Mouse (Mus musculus): ENCODE measurements at regions not wholly inside any gene's neighbourhood (a gene's known extent, or its start where the extent isn't known, plus 50 kb on each side); places are given as distances from the start of the nearest gene placed in this dataset.

- H3K36me3 ChIP-seq (ENCODE audit: control insufficient read depth, insufficient read depth, low read length): no peaks in the 10 kb centered on the region
- no peak overlapping the region for H3K9ac ChIP-seq (ENCODE audit: low read depth, low read length)
- no peaks in the 10 kb centered on the region for H3K4me1 ChIP-seq (replicated peaks; ENCODE audit: control insufficient read depth, insufficient read depth, low read length)
- H3K27ac ChIP-seq (ENCODE audit: low read depth, low read length): no peak overlapping the region
- 75% methylated on average over 3 of the region's 3 CpGs for WGBS
- H3K9me3 ChIP-seq (ENCODE audit: control insufficient read depth, low read length): no peaks in the 10 kb centered on the region
- no peak overlapping the region for H3K4me2 ChIP-seq
- no peaks in the 10 kb centered on the region for H3K27me3 ChIP-seq (replicated peaks; ENCODE audit: control insufficient read depth, insufficient read depth, low read length)
- H3K4me3 ChIP-seq (ENCODE audit: low read depth, low read length): no peak overlapping the region
- no peak for ATAC-seq (replicated peaks; ENCODE audit: low FRiP score)
- DNase-seq (ENCODE audit: low spot score): no peak
Observed at GRCm38 (mm10) chr11:19346276-19346826, 327.6 kb upstream of the Meis1 start.

GRCm38 (mm10) chr11:19350331-19351242 is 331.8 kb upstream of the Meis1 start:
- ATAC-seq (replicated peaks; ENCODE audit: low FRiP score) (no peak), DNase-seq (ENCODE audit: low spot score) (no peak)

GRCm38 (mm10) chr11:19351243-19351787 is 332.5 kb upstream of the Meis1 start:
- 71% methylated on average over 7 of the region's 7 CpGs for WGBS
- no peak for DNase-seq (ENCODE audit: low spot score)
- H3K9ac ChIP-seq (ENCODE audit: low read depth, low read length): no peak overlapping the region
- no peaks in the 10 kb centered on the region for H3K27me3 ChIP-seq (replicated peaks; ENCODE audit: control insufficient read depth, insufficient read depth, low read length)
- no peak overlapping the region for H3K27ac ChIP-seq (ENCODE audit: low read depth, low read length)
- H3K4me1 ChIP-seq (replicated peaks; ENCODE audit: control insufficient read depth, insufficient read depth, low read length): no peaks in the 10 kb centered on the region
- H3K4me3 ChIP-seq (ENCODE audit: low read depth, low read length): no peak overlapping the region
- no peaks in the 10 kb centered on the region for H3K9me3 ChIP-seq (ENCODE audit: control insufficient read depth, low read length)
- no peaks in the 10 kb centered on the region for H3K36me3 ChIP-seq (ENCODE audit: control insufficient read depth, insufficient read depth, low read length)
- no peak for ATAC-seq (replicated peaks; ENCODE audit: low FRiP score)
- H3K4me2 ChIP-seq: no peak overlapping the region

More at GRCm38 (mm10) chr11:19350331-19351242, 331.8 kb upstream of the Meis1 start:
- no peaks in the 10 kb centered on the region for H3K36me3 ChIP-seq (ENCODE audit: control insufficient read depth, insufficient read depth, low read length)
- H3K9me3 ChIP-seq (ENCODE audit: control insufficient read depth, low read length): no peaks in the 10 kb centered on the region
- H3K27ac ChIP-seq (ENCODE audit: low read depth, low read length): no peak overlapping the region
- no peak overlapping the region for H3K9ac ChIP-seq (ENCODE audit: low read depth, low read length)
- 55% methylated on average over 13 of the region's 13 CpGs for WGBS
- H3K4me3 ChIP-seq (ENCODE audit: low read depth, low read length): no peak overlapping the region
- H3K27me3 ChIP-seq (replicated peaks; ENCODE audit: control insufficient read depth, insufficient read depth, low read length): no peaks in the 10 kb centered on the region
- no peak overlapping the region; the same call in 1 of the 2 replicates for H3K4me2 ChIP-seq
- no peaks in the 10 kb centered on the region for H3K4me1 ChIP-seq (replicated peaks; ENCODE audit: control insufficient read depth, insufficient read depth, low read length)

GRCm38 (mm10) chr11:19353706-19354105 is 334.9 kb upstream of the Meis1 start:
- Histone ChIP-seq H3K9me3 (ENCODE audit: control insufficient read depth, low read length) (no peaks in the 10 kb centered on the region), H3K36me3 (ENCODE audit: control insufficient read depth, insufficient read depth, low read length) (no peaks in the 10 kb centered on the region), H3K4me2 (no peak overlapping the region), H3K9ac (ENCODE audit: low read depth, low read length) (no peak overlapping the region), H3K4me3 (ENCODE audit: low read depth, low read length) (no peak overlapping the region), H3K27me3 (replicated peaks; ENCODE audit: control insufficient read depth, insufficient read depth, low read length) (no peaks in the 10 kb centered on the region), H3K27ac (ENCODE audit: low read depth, low read length) (no peak overlapping the region), H3K4me1 (replicated peaks; ENCODE audit: control insufficient read depth, insufficient read depth, low read length) (no peaks in the 10 kb centered on the region)
- DNase-seq (ENCODE audit: low spot score) (no peak), ATAC-seq (replicated peaks; ENCODE audit: low FRiP score) (no peak)
- 85% methylated on average over 3 of the region's 3 CpGs for WGBS

GRCm38 (mm10) chr11:19355179-19355578 is 336.4 kb upstream of the Meis1 start:
- ATAC-seq (replicated peaks; ENCODE audit: low FRiP score) (no peak), DNase-seq (ENCODE audit: low spot score) (no peak)
- no peaks in the 10 kb centered on the region for H3K9me3 ChIP-seq (ENCODE audit: control insufficient read depth, low read length)
- no peak overlapping the region for H3K4me3 ChIP-seq (ENCODE audit: low read depth, low read length)
- no peak overlapping the region for H3K4me2 ChIP-seq
- H3K36me3 ChIP-seq (ENCODE audit: control insufficient read depth, insufficient read depth, low read length): no peaks in the 10 kb centered on the region
- WGBS: 75% methylated on average over 2 of the region's 2 CpGs
- H3K4me1 ChIP-seq (replicated peaks; ENCODE audit: control insufficient read depth, insufficient read depth, low read length): no peaks in the 10 kb centered on the region
- H3K27me3 ChIP-seq (replicated peaks; ENCODE audit: control insufficient read depth, insufficient read depth, low read length): no peaks in the 10 kb centered on the region
- no peak overlapping the region for H3K27ac ChIP-seq (ENCODE audit: low read depth, low read length)
- no peak overlapping the region for H3K9ac ChIP-seq (ENCODE audit: low read depth, low read length)

- Histone ChIP-seq H3K27me3 (replicated peaks; ENCODE audit: control insufficient read depth, insufficient read depth, low read length) (no peaks in the 10 kb centered on the region), H3K9ac (ENCODE audit: low read depth, low read length) (no peak overlapping the region), H3K27ac (ENCODE audit: low read depth, low read length) (no peak overlapping the region), H3K4me3 (ENCODE audit: low read depth, low read length) (no peak overlapping the region), H3K36me3 (ENCODE audit: control insufficient read depth, insufficient read depth, low read length) (no peaks in the 10 kb centered on the region), H3K4me1 (replicated peaks; ENCODE audit: control insufficient read depth, insufficient read depth, low read length) (no peaks in the 10 kb centered on the region), H3K4me2 (no peak overlapping the region), H3K9me3 (ENCODE audit: control insufficient read depth, low read length) (no peaks in the 10 kb centered on the region)
- DNase-seq (ENCODE audit: low spot score): no peak
- ATAC-seq (replicated peaks; ENCODE audit: low FRiP score): no peak
- 61% methylated on average over 2 of the region's 2 CpGs for WGBS
Observed at GRCm38 (mm10) chr11:19356151-19356550, 337.4 kb upstream of the Meis1 start.

GRCm38 (mm10) chr11:19369152-19369551 is 350.4 kb upstream of the Meis1 start:
- ATAC-seq (replicated peaks; ENCODE audit: low FRiP score): no peak

GRCm38 (mm10) chr11:19373476-19373875 is 354.7 kb upstream of the Meis1 start:
- H3K4me1 ChIP-seq (replicated peaks; ENCODE audit: control insufficient read depth, insufficient read depth, low read length): no peaks in the 10 kb centered on the region
- H3K4me2 ChIP-seq: no peak overlapping the region
- no peaks in the 10 kb centered on the region for H3K36me3 ChIP-seq (ENCODE audit: control insufficient read depth, insufficient read depth, low read length)
- WGBS: 74% methylated on average over 5 of the region's 5 CpGs
- ATAC-seq (replicated peaks; ENCODE audit: low FRiP score): no peak
- H3K9me3 ChIP-seq (ENCODE audit: control insufficient read depth, low read length): no peaks in the 10 kb centered on the region
- no peak for DNase-seq (ENCODE audit: low spot score)
- H3K4me3 ChIP-seq (ENCODE audit: low read depth, low read length): no peak overlapping the region
- H3K27ac ChIP-seq (ENCODE audit: low read depth, low read length): no peak overlapping the region
- no peak overlapping the region for H3K9ac ChIP-seq (ENCODE audit: low read depth, low read length)
- no peaks in the 10 kb centered on the region for H3K27me3 ChIP-seq (replicated peaks; ENCODE audit: control insufficient read depth, insufficient read depth, low read length)

More at GRCm38 (mm10) chr11:19369152-19369551, 350.4 kb upstream of the Meis1 start:
- Histone ChIP-seq H3K36me3 (ENCODE audit: control insufficient read depth, insufficient read depth, low read length) (no peaks in the 10 kb centered on the region), H3K4me2 (no peak overlapping the region), H3K9me3 (ENCODE audit: control insufficient read depth, low read length) (no peaks in the 10 kb centered on the region), H3K9ac (ENCODE audit: low read depth, low read length) (no peak overlapping the region), H3K27me3 (replicated peaks; ENCODE audit: control insufficient read depth, insufficient read depth, low read length) (no peaks in the 10 kb centered on the region), H3K4me1 (replicated peaks; ENCODE audit: control insufficient read depth, insufficient read depth, low read length) (no peaks in the 10 kb centered on the region), H3K27ac (ENCODE audit: low read depth, low read length) (no peak overlapping the region), H3K4me3 (ENCODE audit: low read depth, low read length) (no peak overlapping the region)
- DNase-seq (ENCODE audit: low spot score): no peak
- WGBS: 39% methylated on average over 1 of the region's 1 CpGs

Measured in liver, embryonic 11.5 days (tissue).